21 mouse cellular contexts compared by ENCODE assay signal in genomic region chr1:120846146-120846545, GRCm38 (mm10).
"Had no signal": no experiment of that assay in that cellular context is flagged by ENCODE, and none has a peak within 500 bp of the region (broad histone marks: within the 10 kb centered on the region; RNA-seq: fewer than 3 reads in every experiment).

No protein-coding gene starts in this region.

- DNase-seq: heart, postnatal 10 days; heart, postnatal 14 days; heart, postnatal 36 days; heart, postnatal 4 days; kidney, adult 11 months; kidney, adult 2 months; kidney, adult 8-10 months; kidney, adult 9 months; kidney, postnatal 10 days; kidney, postnatal 14 days; kidney, postnatal 25 days; kidney, postnatal 36 days; kidney, postnatal 4 days; layer of hippocampus, adult 9-11 months; layer of hippocampus, postnatal 36 days had no signal

- ATAC-seq: hindbrain, embryonic 16.5 days; hindbrain, postnatal 0 days; inflammation-experienced regulatory T-cells, adult 6 months; intestine, embryonic 15.5 days; intestine, embryonic 16.5 days; intestine, postnatal 0 days had no signal
